Mouse (Mus musculus) CH12.LX (cell line): Measurements from ENCODE around the gene Dpy30.

ENCODE experiments used
- BHLHE40 ChIP-seq: IDR thresholded peaks from 2 replicates; pipeline ENCODE4 v1.6.1; 2011; ENCODE audit warnings: mild to moderate bottlenecking, low read depth, low read length, improper control_type of control experiment
- CHD1 ChIP-seq: IDR thresholded peaks from 2 replicates; pipeline ENCODE4 v1.6.1; 2012; ENCODE audit warnings: low read depth, low read length, improper control_type of control experiment, inconsistent platforms
- CTCF ChIP-seq, 2 experiments: IDR thresholded peaks in 1 of 2; conservative IDR thresholded peaks in 1 of 2; 2 replicates each; pipeline ENCODE4 v1.5.1; 2011 to 2012; ENCODE audit warnings: low read depth in 2 of 2, low read length in 2 of 2, improper control_type of control experiment in 1 of 2, inconsistent platforms in 1 of 2, mild to moderate bottlenecking in 1 of 2, moderate library complexity in 1 of 2
- EP300 ChIP-seq: IDR thresholded peaks from 2 replicates; pipeline ENCODE4 v1.6.1; 2011; ENCODE audit warnings: low read length, improper control_type of control experiment
- ETS1 ChIP-seq: conservative IDR thresholded peaks from 2 replicates; pipeline ENCODE4 v1.6.1; 2012; ENCODE audit warnings: low read depth, mild to moderate bottlenecking, inconsistent platforms, low read length, improper control_type of control experiment, moderate library complexity
- HCFC1 ChIP-seq: IDR thresholded peaks from 2 replicates; pipeline ENCODE4 v1.6.1; 2012; ENCODE audit warnings: low read depth, mild to moderate bottlenecking, inconsistent platforms, low read length, improper control_type of control experiment
- IRF4 ChIP-seq: IDR thresholded peaks from 2 replicates; pipeline ENCODE4 v1.6.1; 2014; ENCODE audit warnings: low read depth, mild to moderate bottlenecking, inconsistent platforms, low read length, improper control_type of control experiment
- MAZ ChIP-seq: IDR thresholded peaks from 2 replicates; pipeline ENCODE4 v1.6.1; 2012; ENCODE audit warnings: low read depth, mild to moderate bottlenecking, inconsistent platforms, low read length, improper control_type of control experiment, moderate library complexity
- POLR2A ChIP-seq: IDR thresholded peaks from 2 replicates; pipeline ENCODE4 v1.6.1; 2011; ENCODE audit warnings: low read depth, mild to moderate bottlenecking, improper control_type of control experiment, low read length

GRCm38 (mm10) chr17:74296076-74296823 is 27.5 kb downstream of the Dpy30 start:
- TF ChIP-seq CTCF (conservative IDR thresholded peaks at IDR 0.05 in 1 of 2, IDR thresholded peaks at IDR 0.05 in 1 of 2; ENCODE audit: low read depth in 2 of 2, low read length in 2 of 2), result peak in 1 of 2 experiments; percentile 55; a peak in 2 of 4 replicates
- no peak for TF ChIP-seq MAZ
- TF ChIP-seq CHD1, result no peak
- TF ChIP-seq EP300, result no peak
- TF ChIP-seq HCFC1, result no peak
- TF ChIP-seq IRF4, result no peak
- TF ChIP-seq ETS1, result no peak
- no peak for TF ChIP-seq POLR2A
- TF ChIP-seq BHLHE40, result no peak
